Mouse (Mus musculus): ENCODE data around the gene Lrrc26. TPM values are rescaled to one million over a fixed set of nuclear protein-coding genes. Genes with fewer than 3 reads are reported as not detected.
"Not testable (repeated sequence)": the region's sequence is repeated elsewhere in the genome, so short reads cannot be mapped to it uniquely, and the experiment has no call there.

Gene Lrrc26
- polyA plus RNA-seq, 1 experiment from 2014 or later = 0.27 TPM

DNA sequence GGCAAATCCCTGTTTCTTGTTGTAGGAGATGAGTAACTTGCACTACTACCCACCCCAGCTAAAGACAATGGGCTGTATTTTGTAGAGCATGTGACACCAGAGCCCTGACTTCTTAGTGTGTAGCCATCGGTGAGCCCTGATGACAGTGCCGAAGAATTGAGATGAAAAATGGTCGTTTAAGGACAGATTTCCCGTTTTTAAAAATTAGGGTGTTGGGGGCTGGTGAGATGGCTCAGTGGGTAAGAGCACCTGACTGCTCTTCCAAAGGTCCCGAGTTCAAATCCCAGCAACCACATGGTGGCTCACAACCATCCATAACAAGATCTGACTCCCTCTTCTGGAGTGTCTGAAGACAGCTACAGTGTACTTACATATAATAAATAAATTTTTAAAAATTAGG lies 32.5 kb upstream of the Lrrc26 start:
- ATAC-seq; H3K4me3 ChIP-seq (replicated peaks); H3K9me3 ChIP-seq; H3K27ac ChIP-seq; H3K4me2 ChIP-seq (replicated peaks); H3K27me3 ChIP-seq; H3K9ac ChIP-seq (replicated peaks): not testable (repeated sequence)
- 89% methylated on average over 5 of the region's 5 CpGs for WGBS
- Histone ChIP-seq H3K36me3 (peaks cover 11% of the 10 kb centered on the region), H3K4me1 (replicated peaks) (peaks cover 30% of the 10 kb centered on the region)

DNA sequence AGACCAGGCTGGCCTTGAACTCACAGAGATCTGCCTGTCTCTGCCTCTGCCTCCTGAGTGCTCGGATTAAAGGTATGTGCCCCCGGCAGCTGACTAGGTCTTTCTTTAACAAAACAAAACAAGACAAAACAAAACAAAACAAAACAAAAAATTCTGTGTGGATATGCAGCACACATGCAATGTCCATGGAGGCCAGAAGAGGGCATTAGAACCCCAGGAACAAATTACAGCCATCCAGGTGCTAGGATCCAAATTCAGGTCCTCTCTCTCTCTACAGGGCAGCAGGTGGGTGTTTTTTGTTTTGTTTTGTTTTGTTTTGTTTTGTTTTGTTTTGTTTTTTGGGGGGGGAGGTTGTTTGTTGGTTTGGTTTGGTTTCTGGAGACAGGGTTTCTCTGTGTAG lies 30.8 kb upstream of the Lrrc26 start:
- H3K9ac ChIP-seq (replicated peaks) = no peak overlapping the region
- ATAC-seq = no peak
- H3K27ac ChIP-seq = no peak overlapping the region
- H3K4me2 ChIP-seq (replicated peaks) = no peak overlapping the region
- H3K4me1 ChIP-seq (replicated peaks) = peaks cover 40% of the 10 kb centered on the region
- no peaks in the 10 kb centered on the region for H3K9me3 ChIP-seq
- peaks cover 6% of the 10 kb centered on the region for H3K27me3 ChIP-seq
- H3K4me3 ChIP-seq (replicated peaks) = no peak overlapping the region
- H3K36me3 ChIP-seq = no peaks in the 10 kb centered on the region
- 43% methylated on average over 2 of the region's 2 CpGs for WGBS

DNA sequence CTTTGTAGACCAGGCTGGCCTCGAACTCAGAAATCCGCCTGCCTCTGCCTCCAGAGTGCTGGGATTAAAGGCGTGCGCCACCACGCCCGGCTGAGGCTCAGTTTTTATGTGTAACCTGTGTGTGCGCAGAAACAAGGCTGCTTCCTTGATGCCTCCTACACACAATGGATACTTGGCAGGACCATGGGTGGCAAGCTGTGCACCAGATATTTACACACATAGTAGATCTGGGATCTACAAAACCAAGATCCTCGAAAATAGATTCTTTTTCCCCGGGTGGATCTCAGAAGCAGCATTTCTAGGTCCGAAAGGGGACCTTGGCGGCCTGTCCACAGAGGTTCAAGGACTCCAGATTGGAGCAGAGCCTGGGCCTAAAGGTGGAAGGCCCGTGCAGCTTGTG lies 27.8 kb upstream of the Lrrc26 start:
- WGBS = 46% methylated on average over 12 of the region's 12 CpGs
- peaks cover 16% of the 10 kb centered on the region for H3K27me3 ChIP-seq
- H3K4me1 ChIP-seq (replicated peaks) = peaks cover 51% of the 10 kb centered on the region
- H3K36me3 ChIP-seq = no peaks in the 10 kb centered on the region
- H3K4me2 ChIP-seq (replicated peaks) = peak overlapping the region; percentile 100
- H3K27ac ChIP-seq = peak overlapping the region; percentile 64
- H3K4me3 ChIP-seq (replicated peaks) = peak overlapping the region; percentile 80
- H3K9ac ChIP-seq (replicated peaks) = peak overlapping the region; percentile 64; the same call in 1 of the 2 replicates
- ATAC-seq = 0 out of 2 replicates have a peak, but pooled peaks have one; percentile 2
- no peaks in the 10 kb centered on the region for H3K9me3 ChIP-seq

DNA sequence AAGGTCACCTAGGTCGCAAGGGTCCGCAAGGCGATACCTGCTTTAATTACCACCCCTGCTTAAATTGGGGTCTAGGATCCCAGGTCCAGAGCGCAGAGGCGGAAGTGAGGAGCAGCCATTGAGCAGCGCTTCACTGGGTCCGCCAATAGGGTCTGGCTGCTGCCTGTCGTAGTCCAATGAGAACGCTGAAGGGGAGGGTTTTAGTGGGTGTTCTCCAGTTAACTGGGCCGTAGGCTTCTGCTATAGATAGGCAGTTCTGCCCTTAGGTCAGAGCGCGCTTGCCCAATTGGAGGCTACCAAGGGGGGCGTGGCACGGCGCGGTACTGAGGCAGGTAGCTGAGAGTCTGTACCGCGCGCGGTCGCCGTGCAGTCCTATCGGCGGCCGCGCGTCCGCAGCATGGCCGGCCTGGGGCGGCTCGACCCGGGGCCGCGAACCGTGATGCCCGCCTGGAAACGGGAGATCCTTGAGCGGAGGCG lies 27.4 kb upstream of the Lrrc26 start, which contains the start of gene Tprn:
Gene Tprn (plus strand): TSS at position 328 of the 477 bp plus-strand sequence.
- Histone ChIP-seq H3K36me3 (no peaks in the 10 kb centered on the region), H3K4me3 (replicated peaks) (peak within 1 kb of the TSS; percentile 80), H3K4me2 (replicated peaks) (peak within 1 kb of the TSS; percentile 100), H3K4me1 (replicated peaks) (peaks cover 52% of the 10 kb centered on the region), H3K9ac (replicated peaks) (peak within 1 kb of the TSS; percentile 80), H3K27ac (peak within 1 kb of the TSS; percentile 64), H3K27me3 (peaks cover 16% of the 10 kb centered on the region), H3K9me3 (no peaks in the 10 kb centered on the region)
- under 1% methylated on average over 38 of the region's 39 CpGs for WGBS
- peak; percentile 99 for ATAC-seq

DNA sequence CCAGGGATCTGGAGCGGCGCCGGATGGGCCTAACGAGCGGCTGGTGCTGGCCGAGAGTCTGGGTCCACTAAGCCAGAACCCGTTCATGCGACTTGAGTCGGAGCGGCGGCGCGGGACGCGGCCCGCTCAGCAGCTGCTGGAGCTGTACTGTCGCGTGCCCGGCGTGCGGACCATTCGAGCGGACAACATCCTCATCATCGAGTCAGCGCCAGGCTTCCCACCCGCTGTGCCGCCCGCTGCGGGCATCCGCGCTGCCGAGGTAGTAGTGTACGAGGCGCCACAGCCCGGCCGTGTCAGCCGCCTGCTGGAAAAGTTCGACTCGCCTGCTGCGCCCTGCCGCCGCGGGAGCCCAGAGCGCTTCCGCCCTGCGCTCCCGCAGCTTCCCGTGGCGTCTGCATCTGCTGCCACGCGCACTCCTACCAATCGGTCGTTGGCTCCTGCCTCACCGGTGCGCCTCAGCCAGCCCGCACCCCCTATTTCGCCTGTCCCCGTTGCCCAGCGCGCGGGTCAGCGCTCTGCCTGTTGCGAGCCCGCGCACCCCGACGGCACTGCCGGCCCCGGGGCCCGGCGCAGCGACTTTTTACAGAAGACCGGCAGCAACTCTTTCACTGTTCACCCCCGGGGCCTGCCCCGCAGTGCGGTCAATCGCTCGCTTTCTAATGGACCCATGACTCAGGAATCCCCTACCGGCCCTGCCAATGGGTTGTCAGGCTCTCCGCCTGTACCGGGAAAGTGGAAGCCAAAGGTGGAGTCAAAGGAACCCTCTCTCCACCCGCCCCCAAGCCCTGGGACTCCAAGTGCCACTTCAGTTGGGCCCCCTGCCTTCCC lies 26.7 kb upstream of the Lrrc26 start:
- Histone ChIP-seq H3K9ac (replicated peaks) (peak overlapping the region; percentile 80), H3K4me3 (replicated peaks) (peak overlapping the region; percentile 80), H3K27ac (peak overlapping the region; percentile 64), H3K4me1 (replicated peaks) (peaks cover 55% of the 10 kb centered on the region), H3K36me3 (0 out of 2 replicates have a peak, but pooled peaks cover 2% of the 10 kb centered on the region), H3K4me2 (replicated peaks) (peak overlapping the region; percentile 100), H3K27me3 (peaks cover 16% of the 10 kb centered on the region), H3K9me3 (no peaks in the 10 kb centered on the region)
- 0 out of 2 replicates have a peak, but pooled peaks have one; percentile 0 for ATAC-seq
- WGBS = under 1% methylated on average over 73 of the region's 82 CpGs

DNA sequence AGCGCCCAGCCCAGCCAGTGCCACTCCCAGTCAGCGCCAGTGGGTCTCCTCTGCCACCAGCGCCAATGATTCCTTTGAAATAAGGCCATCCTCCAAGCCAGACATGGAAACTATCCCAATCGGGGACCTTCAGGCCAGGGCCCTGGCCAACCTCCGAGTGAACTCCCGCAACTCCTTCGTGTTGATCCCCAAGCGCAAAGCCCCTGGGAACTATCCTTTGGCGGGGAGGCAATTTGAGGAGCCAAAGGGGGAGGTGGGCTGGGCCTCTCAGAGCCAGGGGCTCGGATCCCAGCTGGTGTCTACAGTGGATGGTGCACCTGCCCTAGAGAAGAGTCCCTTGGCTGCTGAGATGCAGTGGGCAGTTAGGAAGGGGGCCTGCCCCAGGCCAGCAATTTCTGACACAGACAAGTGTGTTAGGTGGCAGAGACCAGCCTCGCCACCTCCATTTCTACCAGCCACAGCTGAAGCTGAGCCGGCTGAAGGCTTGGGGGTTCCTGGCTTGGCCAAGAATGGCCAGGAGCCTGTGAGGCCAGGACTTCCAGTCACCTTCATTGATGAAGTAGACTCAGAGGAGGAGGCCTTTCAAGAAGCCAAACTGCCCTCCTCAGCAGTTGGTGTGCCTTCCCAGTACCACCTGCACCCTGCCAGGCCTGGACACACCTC lies 26.0 kb upstream of the Lrrc26 start:
- Histone ChIP-seq H3K4me1 (replicated peaks) (peaks cover 55% of the 10 kb centered on the region), H3K9me3 (no peaks in the 10 kb centered on the region), H3K4me3 (replicated peaks) (peak overlapping the region; percentile 80), H3K9ac (replicated peaks) (peak overlapping the region; percentile 80), H3K36me3 (peaks cover 9% of the 10 kb centered on the region), H3K4me2 (replicated peaks) (peak overlapping the region; percentile 100), H3K27me3 (peaks cover 16% of the 10 kb centered on the region), H3K27ac (no peak overlapping the region)
- WGBS = 16% methylated on average over 12 of the region's 12 CpGs
- ATAC-seq = no peak

DNA sequence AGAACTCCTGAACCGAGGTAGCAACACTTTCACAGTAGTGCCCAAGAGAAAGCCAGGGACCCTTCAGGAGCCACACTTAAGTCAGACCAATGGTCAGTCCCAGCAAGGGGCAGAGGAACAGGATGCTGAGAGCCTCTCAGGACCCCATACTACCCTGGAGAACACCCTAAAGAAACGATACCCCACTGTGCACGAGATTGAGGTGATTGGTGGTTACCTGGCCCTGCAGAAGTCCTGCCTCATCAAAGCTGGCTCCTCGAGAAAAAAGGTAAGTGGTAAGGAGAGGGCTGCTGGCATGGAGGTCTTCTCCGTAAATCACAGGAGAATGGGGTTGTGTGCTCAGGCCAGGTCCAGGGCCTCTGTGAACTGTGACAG lies 25.4 kb upstream of the Lrrc26 start:
- no peak for ATAC-seq
- Histone ChIP-seq H3K27ac (no peak overlapping the region), H3K9ac (replicated peaks) (peak overlapping the region; percentile 80), H3K9me3 (no peaks in the 10 kb centered on the region), H3K36me3 (peaks cover 14% of the 10 kb centered on the region), H3K4me2 (replicated peaks) (peak overlapping the region; percentile 100), H3K4me3 (replicated peaks) (peak overlapping the region; percentile 80), H3K27me3 (peaks cover 16% of the 10 kb centered on the region), H3K4me1 (replicated peaks) (peaks cover 55% of the 10 kb centered on the region)
- 76% methylated on average over 5 of the region's 5 CpGs for WGBS

DNA sequence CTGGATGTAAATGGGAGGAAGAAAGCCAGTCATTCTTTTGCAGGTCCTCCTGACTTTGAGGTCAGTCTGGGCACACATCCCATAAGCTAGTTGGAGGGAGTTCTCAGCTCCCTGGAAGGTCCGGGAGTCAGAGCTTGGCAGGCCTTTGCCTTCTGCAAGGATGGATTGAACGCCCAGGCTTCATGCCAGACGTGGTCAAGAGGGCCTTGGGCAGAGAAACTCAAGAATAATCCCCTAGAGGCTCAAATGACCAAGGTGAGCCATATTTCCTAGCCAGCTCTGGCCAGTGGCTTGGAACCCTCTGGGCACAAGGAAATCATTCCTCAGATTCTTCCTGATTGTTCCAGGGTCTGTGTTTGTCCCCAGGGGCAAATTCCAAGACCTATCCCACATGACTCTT lies 24.9 kb upstream of the Lrrc26 start:
- Histone ChIP-seq H3K9ac (replicated peaks) (peak overlapping the region; percentile 80; the same call in 1 of the 2 replicates), H3K4me3 (replicated peaks) (no peak overlapping the region)

DNA sequence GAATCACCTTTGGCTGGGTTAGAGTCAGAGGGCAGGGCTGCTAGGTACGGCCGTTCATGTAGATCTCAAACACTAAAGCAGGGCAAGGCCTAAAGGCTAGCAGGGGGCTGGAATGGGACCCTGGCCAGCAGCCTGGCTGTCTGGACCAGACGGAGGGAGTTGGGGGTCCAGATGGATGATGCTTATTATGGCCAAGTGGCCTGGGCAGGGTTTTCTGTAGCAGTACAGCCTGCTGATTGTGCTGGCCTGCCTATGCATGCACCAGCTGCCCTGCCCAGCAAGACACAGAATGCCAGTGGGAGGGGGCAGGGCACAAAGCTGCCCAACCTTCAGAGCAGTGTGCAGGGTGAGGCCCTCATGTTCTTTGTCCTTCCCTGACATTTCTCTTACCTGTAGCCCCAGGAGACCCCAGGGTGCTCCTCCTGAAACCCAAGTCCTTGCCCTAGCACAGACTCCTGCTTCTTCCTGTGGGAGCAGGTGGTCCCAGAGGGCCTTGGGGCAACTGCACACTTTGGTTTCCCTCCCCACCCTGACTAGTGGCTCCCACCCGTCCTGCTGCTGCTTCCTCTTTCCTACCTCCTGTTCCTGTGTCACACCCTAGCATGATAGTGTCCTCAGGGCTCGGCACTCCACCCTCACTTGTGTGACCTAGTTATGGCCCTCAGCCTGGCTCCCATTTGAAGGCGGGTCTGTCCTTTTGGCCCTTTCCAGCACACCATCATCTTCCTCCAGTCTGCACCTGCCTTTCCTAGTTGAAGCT lies 23.6 kb upstream of the Lrrc26 start:
- no peak for ATAC-seq
- 0 out of 2 replicates have a peak overlapping the region, but pooled peaks have one; percentile 0 for H3K4me3 ChIP-seq (replicated peaks)
- H3K9ac ChIP-seq (replicated peaks) = peak overlapping the region; percentile 55
- H3K27ac ChIP-seq = no peak overlapping the region
- H3K36me3 ChIP-seq = peaks cover 31% of the 10 kb centered on the region
- peak overlapping the region; percentile 100 for H3K4me2 ChIP-seq (replicated peaks)
- peaks cover 16% of the 10 kb centered on the region for H3K27me3 ChIP-seq
- peaks cover 66% of the 10 kb centered on the region for H3K4me1 ChIP-seq (replicated peaks)
- 71% methylated on average over 6 of the region's 6 CpGs for WGBS
- H3K9me3 ChIP-seq = no peaks in the 10 kb centered on the region

More for the DNA sequence above, 24.9 kb upstream of the Lrrc26 start:
- H3K9me3 ChIP-seq = no peaks in the 10 kb centered on the region
- 86% methylated on average over 3 of the region's 3 CpGs for WGBS
- peak overlapping the region; percentile 100 for H3K4me2 ChIP-seq (replicated peaks)
- no peak overlapping the region for H3K27ac ChIP-seq
- peaks cover 55% of the 10 kb centered on the region for H3K4me1 ChIP-seq (replicated peaks)
- H3K27me3 ChIP-seq = peaks cover 16% of the 10 kb centered on the region
- ATAC-seq = no peak
- H3K36me3 ChIP-seq = peaks cover 20% of the 10 kb centered on the region

DNA sequence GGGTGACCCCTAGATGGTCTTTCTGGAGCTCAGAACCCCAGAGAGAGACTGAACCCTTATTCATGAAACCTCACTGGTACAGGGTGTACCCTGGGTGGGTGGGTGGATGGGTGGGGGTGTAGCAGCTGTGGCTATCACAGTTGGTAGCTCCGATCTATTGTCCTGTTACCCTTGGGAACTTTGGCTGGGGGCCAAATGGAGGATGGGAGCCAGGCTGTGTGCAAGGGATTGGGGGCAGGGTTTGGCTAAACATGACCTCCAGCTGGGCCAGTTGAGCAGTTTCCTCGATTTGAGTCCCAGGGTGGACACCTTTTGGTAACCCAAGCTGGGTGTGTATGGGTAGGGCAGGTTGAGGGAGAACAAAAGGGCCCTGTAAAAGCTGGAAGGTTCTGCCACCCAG lies 23.0 kb upstream of the Lrrc26 start:
- peak overlapping the region; percentile 23; the same call in 1 of the 2 replicates for H3K9ac ChIP-seq (replicated peaks)
- H3K36me3 ChIP-seq = peaks cover 33% of the 10 kb centered on the region
- no peak overlapping the region for H3K4me3 ChIP-seq (replicated peaks)
- peak overlapping the region; percentile 100 for H3K4me2 ChIP-seq (replicated peaks)
- H3K9me3 ChIP-seq = no peaks in the 10 kb centered on the region
- ATAC-seq = no peak
- 46% methylated on average over 2 of the region's 2 CpGs for WGBS
- peaks cover 72% of the 10 kb centered on the region for H3K4me1 ChIP-seq (replicated peaks)
- peak overlapping the region; percentile 26; the same call in 1 of the 2 replicates for H3K27ac ChIP-seq
- H3K27me3 ChIP-seq = peaks cover 16% of the 10 kb centered on the region

DNA sequence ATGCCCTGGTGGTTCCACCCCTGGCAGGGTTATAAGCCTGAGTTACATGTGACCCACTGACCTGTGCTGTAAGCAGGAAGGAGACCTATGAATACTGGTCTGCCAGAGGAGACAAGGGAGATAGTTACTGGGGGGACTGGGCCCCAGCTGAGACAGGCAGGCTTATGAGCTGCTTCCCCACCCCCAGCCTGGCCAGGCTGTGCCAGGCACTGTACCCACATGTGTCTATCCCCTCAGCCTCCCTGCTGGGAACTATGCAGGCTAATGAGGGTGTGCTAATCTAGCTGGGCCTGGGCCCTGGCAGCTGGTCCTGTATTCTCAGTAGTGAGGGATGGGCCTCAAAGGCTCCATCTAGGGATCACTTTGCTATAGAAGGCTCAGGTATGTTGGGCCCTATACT lies 22.5 kb upstream of the Lrrc26 start:
- Histone ChIP-seq H3K4me2 (replicated peaks) (peak overlapping the region; percentile 100), H3K27ac (peak overlapping the region; percentile 26; the same call in 1 of the 2 replicates), H3K4me3 (replicated peaks) (no peak overlapping the region)

More for the DNA sequence above, 22.5 kb upstream of the Lrrc26 start:
- peaks cover 33% of the 10 kb centered on the region for H3K36me3 ChIP-seq
- peaks cover 69% of the 10 kb centered on the region for H3K4me1 ChIP-seq (replicated peaks)
- no peaks in the 10 kb centered on the region for H3K9me3 ChIP-seq
- peaks cover 16% of the 10 kb centered on the region for H3K27me3 ChIP-seq
- no peak for ATAC-seq
- peak overlapping the region; percentile 23; the same call in 1 of the 2 replicates for H3K9ac ChIP-seq (replicated peaks)

Data from midbrain, embryonic 13.5 days (tissue).